Mouse (Mus musculus): Measurements from ENCODE around the gene Ext2.

DNA sequence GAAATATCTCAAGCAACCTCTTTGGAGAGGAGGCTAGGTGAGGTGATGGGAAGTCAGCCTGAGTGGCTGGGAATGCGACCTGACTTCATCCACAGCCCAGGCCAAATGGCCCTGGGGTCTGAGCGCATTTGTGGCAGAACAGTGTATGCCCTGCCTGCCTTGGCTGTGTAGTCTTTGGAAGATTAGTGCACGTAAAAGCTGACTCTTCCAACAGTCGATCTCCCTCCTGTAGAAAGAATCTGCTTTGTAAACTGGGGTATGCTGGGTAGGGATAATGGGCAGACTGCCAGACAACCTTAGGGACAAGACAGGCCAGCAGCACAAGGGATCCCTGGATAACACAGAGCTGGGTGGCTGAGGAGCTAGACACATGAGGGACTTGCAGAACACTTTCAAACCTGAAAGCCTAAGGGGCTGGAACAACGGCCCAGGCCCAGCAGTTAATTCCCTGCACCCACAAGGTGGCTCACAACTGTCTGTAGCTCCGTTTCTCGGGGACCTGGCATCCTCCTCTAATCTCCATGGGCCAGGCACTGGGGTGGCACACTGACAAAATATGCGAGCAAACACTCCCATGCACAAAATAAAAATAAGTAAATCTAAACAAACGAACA lies 38.3 kb downstream of the Ext2 start:
- TF ChIP-seq EP300 (IDR thresholded peaks at IDR 0.05; ENCODE audit: low read depth), result no peak
- TF ChIP-seq CTCF (IDR thresholded peaks at IDR 0.05; ENCODE audit: low read depth), result no peak

Data from liver, postnatal 0 days (tissue).